Mouse (Mus musculus): ENCODE results near the gene Ppm1h. TPM values are rescaled to one million over a fixed set of nuclear protein-coding genes. Genes with fewer than 3 reads are reported as not detected.

The Ppm1h gene
- total and polyA plus RNA-seq, 3 experiments, result 1.2 to 1.3 (median 1.3) TPM

DNA sequence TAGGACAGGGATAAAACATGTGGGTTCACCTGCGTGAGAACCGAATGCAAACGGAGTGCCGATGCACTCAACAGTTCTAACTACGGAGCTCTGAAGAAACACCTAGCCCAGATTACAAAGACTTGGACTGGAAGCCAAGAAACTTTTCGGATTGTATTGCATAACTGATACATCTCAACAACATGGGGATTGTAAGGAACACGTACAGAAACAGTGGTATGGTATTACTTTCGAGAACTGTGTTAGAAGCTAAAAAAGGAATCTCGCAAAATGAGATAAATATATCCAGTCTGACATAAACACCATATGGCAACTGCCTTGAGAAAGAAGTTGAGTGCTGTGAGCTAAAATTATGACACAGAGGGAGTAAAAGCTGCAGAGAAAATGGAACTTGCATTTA is 311.4 kb downstream of the Ppm1h start:
- in situ Hi-C loops (cut with MboI; ENCODE audit: low pct_ligation_motif_present, low pct_unique_long_range_greater_than_20kb, low sequenced_read_pairs), result no loop called here
- H3K79me2 ChIP-seq (replicated peaks; ENCODE audit: control insufficient read depth, extremely low read depth, insufficient read depth, poor library complexity, severe bottlenecking), result peaks cover 5% of the 10 kb centered on the region; the same call in 1 of the 2 replicates
- H3K4me1 ChIP-seq (ENCODE audit: control insufficient read depth in 1 of 2, insufficient read depth in 2 of 2), result peaks cover 5 to 21% of the 10 kb centered on the region in 2 experiments; a peak in 3 of 4 replicates

DNA sequence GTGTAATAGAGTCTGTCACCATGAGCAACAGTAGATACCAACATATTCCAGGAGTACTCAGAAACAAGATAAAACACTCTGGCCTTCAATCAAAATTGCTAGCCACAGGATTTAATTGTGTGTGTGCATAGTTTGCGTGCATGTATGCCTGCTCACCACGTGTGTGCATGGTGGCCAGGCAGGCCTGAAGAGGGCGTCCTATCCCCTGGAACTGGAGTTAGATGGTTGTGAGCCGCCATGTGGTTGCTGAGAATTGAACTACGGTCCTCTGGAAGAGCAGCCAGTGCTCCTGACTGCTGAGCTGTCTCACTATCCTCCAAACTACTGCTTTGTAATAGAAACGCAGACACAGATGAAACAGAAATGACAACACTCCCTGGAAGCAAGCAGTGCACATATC is 312.0 kb downstream of the Ppm1h start:
- no peak overlapping the region for H3K27ac ChIP-seq (ENCODE audit: insufficient read depth, low read depth)
- no peaks in the 10 kb centered on the region for H3K9me3 ChIP-seq (replicated peaks; ENCODE audit: low read length)
- H3K4me3 ChIP-seq (replicated peaks in 1 of 3; ENCODE audit: low read depth in 2 of 3, low read length in 2 of 3, poor library complexity in 1 of 3), result no peak overlapping the region
- no peak overlapping the region for H3K4me2 ChIP-seq (ENCODE audit: insufficient read depth, low read depth, poor library complexity, severe bottlenecking)
- no peaks in the 10 kb centered on the region for H3K27me3 ChIP-seq (replicated peaks)
- peaks cover 5 to 21% of the 10 kb centered on the region in 2 experiments; a peak in 3 of 4 replicates for H3K4me1 ChIP-seq (ENCODE audit: control insufficient read depth in 1 of 2, insufficient read depth in 2 of 2)
- dilution Hi-C loops (cut with MboI; ENCODE audit: extremely low pct_ligation_motif_present, extremely low pct_unique_long_range_greater_than_20kb, low sequenced_read_pairs) (no loop called here), in situ Hi-C loops (cut with MboI; ENCODE audit: low pct_ligation_motif_present, low pct_unique_long_range_greater_than_20kb, low sequenced_read_pairs) (no loop called here)
- H3K9ac ChIP-seq (ENCODE audit: insufficient read depth, low read depth), result no peak overlapping the region
- TF ChIP-seq MAFK (IDR thresholded peaks at IDR 0.05; ENCODE audit: insufficient replicate concordance, low read length) (no peak), SIN3A (IDR thresholded peaks at IDR 0.05; ENCODE audit: low read length) (no peak), USF1 (IDR thresholded peaks at IDR 0.05; ENCODE audit: low read depth, low read length) (no peak), ZC3H11A (IDR thresholded peaks at IDR 0.05; ENCODE audit: low read depth, low read length) (no peak), ELF1 (IDR thresholded peaks at IDR 0.05; ENCODE audit: low read depth, low read length) (no peak), TBP (conservative IDR thresholded peaks at IDR 0.05; ENCODE audit: low read depth, low read length) (no peak), ZNF384 (IDR thresholded peaks at IDR 0.05; ENCODE audit: low read depth, low read length) (no peak), MAZ (IDR thresholded peaks at IDR 0.05; ENCODE audit: low read depth, low read length) (no peak), CHD2 (IDR thresholded peaks at IDR 0.05; ENCODE audit: low read length) (no peak), POLR2A (IDR thresholded peaks at IDR 0.05; ENCODE audit: low read depth, low read length) (no peak), SMC3 (IDR thresholded peaks at IDR 0.05; ENCODE audit: low read depth, low read length) (no peak), MXI1 (IDR thresholded peaks at IDR 0.05; ENCODE audit: low read depth, low read length) (no peak), MAX (IDR thresholded peaks at IDR 0.05; ENCODE audit: low read length) (no peak), POLR2AphosphoS2 (IDR thresholded peaks at IDR 0.05; ENCODE audit: low read depth, low read length) (no peak), EP300 (IDR thresholded peaks at IDR 0.05; ENCODE audit: low read length) (no peak), ZKSCAN1 (IDR thresholded peaks at IDR 0.05; ENCODE audit: borderline replicate concordance, low read depth, low read length) (no peak), BHLHE40 (IDR thresholded peaks at IDR 0.05; ENCODE audit: low read depth, low read length) (no peak), MYC (IDR thresholded peaks at IDR 0.05; ENCODE audit: low read depth, low read length) (no peak), E2F4 (IDR thresholded peaks at IDR 0.05; ENCODE audit: insufficient replicate concordance, low read depth, low read length) (no peak), JUND (conservative IDR thresholded peaks at IDR 0.05; ENCODE audit: low read depth, low read length) (no peak)
- H3K79me2 ChIP-seq (replicated peaks; ENCODE audit: control insufficient read depth, extremely low read depth, insufficient read depth, poor library complexity, severe bottlenecking), result no peaks in the 10 kb centered on the region
- DNase-seq (ENCODE audit: extremely low read depth), result no peak
- H3K36me3 ChIP-seq (replicated peaks in 1 of 2; ENCODE audit: control insufficient read depth in 1 of 2, insufficient read depth in 1 of 2, low read length in 1 of 2), result peaks cover 15 to 36% of the 10 kb centered on the region in 2 experiments

More for the DNA sequence above, 311.4 kb downstream of the Ppm1h start:
- no peak for DNase-seq (ENCODE audit: extremely low read depth)
- TF ChIP-seq JUND (conservative IDR thresholded peaks at IDR 0.05; ENCODE audit: low read depth, low read length) (no peak), JUN (IDR thresholded peaks at IDR 0.05; ENCODE audit: insufficient read depth, low read depth, low read length) (no peak), ZKSCAN1 (IDR thresholded peaks at IDR 0.05; ENCODE audit: borderline replicate concordance, low read depth, low read length) (no peak), E2F4 (IDR thresholded peaks at IDR 0.05; ENCODE audit: insufficient replicate concordance, low read depth, low read length) (no peak), KAT2A (IDR thresholded peaks at IDR 0.05; ENCODE audit: insufficient replicate concordance, low read length) (no peak)
- no peaks in the 10 kb centered on the region for H3K9me3 ChIP-seq (replicated peaks; ENCODE audit: low read length)
- no peak overlapping the region for H3K4me2 ChIP-seq (ENCODE audit: insufficient read depth, low read depth, poor library complexity, severe bottlenecking)
- H3K4me3 ChIP-seq (replicated peaks in 1 of 3; ENCODE audit: low read depth in 2 of 3, low read length in 2 of 3, poor library complexity in 1 of 3), result no peak overlapping the region
- H3K27ac ChIP-seq (ENCODE audit: insufficient read depth, low read depth), result no peak overlapping the region
- H3K27me3 ChIP-seq (replicated peaks), result no peaks in the 10 kb centered on the region
- peaks cover 10 to 29% of the 10 kb centered on the region in 2 experiments for H3K36me3 ChIP-seq (replicated peaks in 1 of 2; ENCODE audit: control insufficient read depth in 1 of 2, insufficient read depth in 1 of 2, low read length in 1 of 2)
- dilution Hi-C loops (cut with MboI; ENCODE audit: extremely low pct_ligation_motif_present, extremely low pct_unique_long_range_greater_than_20kb, low sequenced_read_pairs), result no loop called here
- no peak overlapping the region for H3K9ac ChIP-seq (ENCODE audit: insufficient read depth, low read depth)
